Mouse (Mus musculus): Measurements from ENCODE around the gene Tox2.

The Tox2 gene

GRCm38 (mm10) chr2:163254228-163254627, 51.3 kb downstream of the Tox2 start:
- no peak for DNase-seq (ENCODE audit: low spot score in 2 of 2)

GRCm38 (mm10) chr2:163256765-163257164, 53.8 kb downstream of the Tox2 start:
- no peak for DNase-seq (ENCODE audit: low spot score in 2 of 2)

GRCm38 (mm10) chr2:163261362-163262054, 58.6 kb downstream of the Tox2 start:
- DNase-seq (ENCODE audit: low spot score in 2 of 2), result no peak

GRCm38 (mm10) chr2:163262055-163262420, 59.1 kb downstream of the Tox2 start:
- no peak for DNase-seq (ENCODE audit: low spot score in 2 of 2)

- no peak for DNase-seq (ENCODE audit: low spot score in 2 of 2)
These were observed 64.2 kb downstream of the Tox2 start for GRCm38 (mm10) chr2:163267097-163267496.

GRCm38 (mm10) chr2:163271581-163272492, 68.9 kb downstream of the Tox2 start:
- no peak for DNase-seq (ENCODE audit: low spot score in 2 of 2)

GRCm38 (mm10) chr2:163273815-163274214, 70.9 kb downstream of the Tox2 start:
- no peak for DNase-seq (ENCODE audit: low spot score in 2 of 2)

- no peak for DNase-seq (ENCODE audit: low spot score in 2 of 2)
These were observed 73.1 kb downstream of the Tox2 start for GRCm38 (mm10) chr2:163275986-163276385.

- DNase-seq (ENCODE audit: low spot score in 2 of 2), result no peak
These were observed 75.1 kb downstream of the Tox2 start for GRCm38 (mm10) chr2:163277979-163278378.

- DNase-seq (ENCODE audit: low spot score in 2 of 2), result no peak
These were observed 77.9 kb downstream of the Tox2 start for GRCm38 (mm10) chr2:163280636-163281322.

GRCm38 (mm10) chr2:163284856-163285255, 81.9 kb downstream of the Tox2 start:
- no peak for DNase-seq (ENCODE audit: low spot score in 2 of 2)

- DNase-seq (ENCODE audit: low spot score in 2 of 2), result no peak
These were observed 82.4 kb downstream of the Tox2 start for GRCm38 (mm10) chr2:163285335-163285734.

GRCm38 (mm10) chr2:163285762-163286161, 82.8 kb downstream of the Tox2 start:
- DNase-seq (ENCODE audit: low spot score in 2 of 2), result no peak

- DNase-seq (ENCODE audit: low spot score in 2 of 2), result no peak
These were observed 86.0 kb downstream of the Tox2 start for GRCm38 (mm10) chr2:163288881-163289379.

- no peak for DNase-seq (ENCODE audit: low spot score in 2 of 2)
These were observed 94.2 kb downstream of the Tox2 start for GRCm38 (mm10) chr2:163296999-163297630.

GRCm38 (mm10) chr2:163300069-163301060, 97.4 kb downstream of the Tox2 start:
- DNase-seq (ENCODE audit: low spot score in 2 of 2), result no peak

- DNase-seq (ENCODE audit: low spot score in 2 of 2), result no peak
These were observed 98.7 kb downstream of the Tox2 start for GRCm38 (mm10) chr2:163301641-163302040.

- DNase-seq (ENCODE audit: low spot score in 2 of 2), result no peak
These were observed 100.1 kb downstream of the Tox2 start for GRCm38 (mm10) chr2:163303037-163303436.

GRCm38 (mm10) chr2:163309376-163309775, 106.5 kb downstream of the Tox2 start:
- no peak for DNase-seq (ENCODE audit: low spot score in 2 of 2)

- no peak for DNase-seq (ENCODE audit: low spot score in 2 of 2)
These were observed 107.3 kb downstream of the Tox2 start for GRCm38 (mm10) chr2:163310163-163310688.

Measured in frontal cortex, postnatal 25 days (tissue).